Mouse (Mus musculus): ENCODE results near the gene Henmt1. TPM values are rescaled to one million over a fixed set of nuclear protein-coding genes. Genes with fewer than 3 reads are reported as not detected.

Gene Henmt1
- total RNA-seq, 2 experiments from 2014 or later = 2.1 to 2.3 TPM

- no peak overlapping the region for H3K27ac ChIP-seq
- intact Hi-C loops (cut with DNase I) = no loop called here
- DNase-seq (ENCODE audit: extremely low spot score in 1 of 2, low spot score in 2 of 2) = no peak
- no peak for TF ChIP-seq CTCF (IDR thresholded peaks at IDR 0.05)
- no peak overlapping the region for H3K4me3 ChIP-seq
Observed at GRCm38 (mm10) chr3:108940996-108941395, 1.3 kb downstream of the Henmt1 start.

DNA sequence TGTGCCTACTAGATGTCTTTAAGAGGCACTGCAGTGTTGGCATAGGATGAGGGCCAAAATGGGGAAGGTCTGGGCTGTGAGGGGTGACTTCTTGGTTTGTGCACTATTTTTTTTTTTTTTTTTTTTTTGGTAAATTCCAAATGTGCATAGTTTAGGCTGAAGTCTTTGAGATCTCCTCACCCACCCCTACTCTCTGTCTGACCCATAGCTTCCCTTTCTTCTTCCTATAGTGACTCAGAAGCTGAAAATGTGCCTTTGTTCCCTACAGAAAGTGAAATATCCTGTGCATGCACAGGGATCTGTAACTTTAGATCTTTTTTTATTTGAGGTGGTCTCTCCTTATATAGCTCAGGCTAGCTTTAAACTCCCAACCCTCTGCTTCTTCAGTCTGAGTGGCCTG is 18.3 kb downstream of the Henmt1 start:
- H3K4me3 ChIP-seq = no peak overlapping the region
- no peak for DNase-seq (ENCODE audit: extremely low spot score in 1 of 2, low spot score in 2 of 2)
- no peak for TF ChIP-seq CTCF (IDR thresholded peaks at IDR 0.05)
- intact Hi-C loops (cut with DNase I) = no loop called here
- no peak overlapping the region for H3K27ac ChIP-seq

DNA sequence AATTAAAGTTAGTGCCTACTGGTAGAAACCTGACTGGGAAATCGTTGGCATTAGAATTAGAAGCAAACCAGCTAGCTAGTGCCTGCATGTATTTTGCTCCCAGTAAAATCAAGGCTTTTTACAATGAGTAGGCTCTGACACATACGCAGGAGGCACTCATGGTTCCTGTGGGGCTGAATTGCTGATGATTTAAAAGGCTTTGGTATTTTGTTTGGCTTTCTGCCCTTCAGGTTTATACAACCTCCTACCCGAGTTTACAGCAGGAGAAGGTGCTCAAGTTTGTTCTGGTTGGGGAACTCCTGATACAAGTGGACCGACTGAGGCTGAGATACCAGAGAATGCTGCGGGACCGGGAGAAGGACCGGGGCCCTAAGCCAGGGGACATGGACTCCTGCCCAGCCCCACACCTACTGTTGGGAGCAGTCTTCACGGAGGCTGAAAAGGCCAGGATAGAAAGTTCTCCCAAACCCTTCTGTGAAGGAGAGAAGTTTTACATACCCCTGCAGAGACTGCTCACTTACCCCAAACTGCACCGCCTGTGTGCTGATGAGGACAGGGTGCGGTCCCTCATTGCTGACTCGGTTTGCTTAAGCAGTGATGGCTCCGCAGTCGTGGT is 20.1 kb downstream of the Henmt1 start:
- intact Hi-C loops (cut with DNase I) = loop anchor here (5.0 kb wide), 1 partner anchor 47 kb away; the partner anchor contains the start of gene Prpf38b
- DNase-seq (ENCODE audit: extremely low spot score in 1 of 2, low spot score in 2 of 2) = no peak

GRCm38 (mm10) chr3:108961226-108961625 is 21.6 kb downstream of the Henmt1 start:
- H3K4me3 ChIP-seq = no peak overlapping the region
- TF ChIP-seq CTCF (IDR thresholded peaks at IDR 0.05) = no peak
- no peak overlapping the region for H3K27ac ChIP-seq
- intact Hi-C loops (cut with DNase I) = loop anchor here (5.0 kb wide), 1 partner anchor 49 kb away; the partner anchor contains the start of gene Prpf38b
- no peak for DNase-seq (ENCODE audit: extremely low spot score in 1 of 2, low spot score in 2 of 2)

More for the DNA sequence above, 20.1 kb downstream of the Henmt1 start:
- no peak for TF ChIP-seq CTCF (IDR thresholded peaks at IDR 0.05)
- H3K27ac ChIP-seq = no peak overlapping the region
- H3K4me3 ChIP-seq = no peak overlapping the region

DNA sequence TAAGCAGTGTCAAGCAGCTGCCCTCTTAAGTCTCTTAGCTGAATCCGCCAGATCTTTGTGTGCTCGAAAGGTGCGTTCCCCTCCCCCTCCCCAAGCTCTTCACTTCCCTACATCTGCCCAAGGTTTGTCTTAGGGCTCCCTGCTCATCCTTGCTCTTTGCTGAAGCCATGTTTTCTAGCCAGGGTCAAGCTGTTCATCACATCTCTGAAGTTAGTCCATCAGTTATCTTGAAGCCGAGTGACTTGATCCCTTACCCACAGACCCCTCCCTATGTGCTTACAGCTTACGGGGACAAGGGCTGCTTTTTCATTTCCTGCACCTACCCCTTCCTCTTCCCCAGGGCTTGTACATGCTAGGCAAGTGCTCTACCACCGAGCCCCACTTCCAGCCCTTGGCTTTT is 22.0 kb downstream of the Henmt1 start:
- Histone ChIP-seq H3K4me3 (no peak overlapping the region), H3K27ac (no peak overlapping the region)
- TF ChIP-seq CTCF (IDR thresholded peaks at IDR 0.05) = no peak
- intact Hi-C loops (cut with DNase I) = loop anchor here (5.0 kb wide), 1 partner anchor 49 kb away; the partner anchor contains the start of gene Prpf38b
- DNase-seq (ENCODE audit: extremely low spot score in 1 of 2, low spot score in 2 of 2) = no peak

DNA sequence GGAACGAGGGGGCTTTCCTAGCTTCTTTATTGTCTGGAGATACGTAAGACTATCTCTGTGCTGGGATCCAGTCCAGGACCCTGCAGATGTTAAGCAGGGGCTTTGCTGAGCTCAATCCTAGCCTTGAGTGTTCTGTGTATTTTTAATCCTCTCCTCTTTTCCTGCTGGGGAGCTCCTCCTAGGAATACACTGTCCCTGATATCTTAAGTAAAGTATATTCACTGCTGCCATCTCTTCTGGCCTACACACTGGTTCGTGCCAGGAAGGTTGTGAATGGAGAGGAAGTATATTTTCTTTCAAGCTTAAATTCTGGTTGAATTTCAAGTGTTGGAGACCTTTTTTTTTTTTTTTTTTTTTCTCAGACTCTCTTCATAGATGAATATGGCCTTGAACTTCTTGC is 23.6 kb downstream of the Henmt1 start:
- no peak for TF ChIP-seq CTCF (IDR thresholded peaks at IDR 0.05)
- Histone ChIP-seq H3K27ac (no peak overlapping the region), H3K4me3 (no peak overlapping the region)
- no peak for DNase-seq (ENCODE audit: extremely low spot score in 1 of 2, low spot score in 2 of 2)
- intact Hi-C loops (cut with DNase I) = loop anchor here (5.0 kb wide), 1 partner anchor 51 kb away; the partner anchor contains the start of gene Prpf38b

GRCm38 (mm10) chr3:108963776-108964175 is 24.1 kb downstream of the Henmt1 start:
- no peak for DNase-seq (ENCODE audit: extremely low spot score in 1 of 2, low spot score in 2 of 2)
- H3K27ac ChIP-seq = no peak overlapping the region
- no peak for TF ChIP-seq CTCF (IDR thresholded peaks at IDR 0.05)
- intact Hi-C loops (cut with DNase I) = loop anchor here (5.0 kb wide), 1 partner anchor 51 kb away; the partner anchor contains the start of gene Prpf38b
- no peak overlapping the region for H3K4me3 ChIP-seq

GRCm38 (mm10) chr3:108964361-108965044 is 24.8 kb downstream of the Henmt1 start:
- DNase-seq (ENCODE audit: extremely low spot score in 1 of 2, low spot score in 2 of 2) = no peak
- H3K4me3 ChIP-seq = no peak overlapping the region
- peak; percentile 28 for TF ChIP-seq CTCF (IDR thresholded peaks at IDR 0.05)
- intact Hi-C loops (cut with DNase I) = loop anchor here (5.0 kb wide), 1 partner anchor 52 kb away; the partner anchor contains the start of gene Prpf38b
- no peak overlapping the region for H3K27ac ChIP-seq

DNA sequence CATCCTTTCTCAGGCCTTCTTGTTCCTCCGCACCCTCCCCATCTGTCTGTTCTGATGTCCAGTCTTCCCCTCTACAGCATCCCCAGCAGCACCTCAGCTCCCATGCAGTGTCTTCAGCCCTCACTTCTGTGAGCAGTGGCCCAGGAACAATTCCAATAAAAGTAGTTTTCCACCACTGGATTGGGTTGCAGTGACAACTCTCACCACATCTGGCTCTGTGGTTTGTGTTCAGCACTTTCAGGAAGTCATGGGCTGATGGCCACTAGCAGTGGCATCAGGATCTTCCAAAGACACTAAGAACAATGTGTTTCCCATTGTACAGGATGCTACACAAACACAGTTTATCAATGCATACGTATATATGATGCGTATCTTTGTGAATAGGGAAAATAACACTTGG is 26.4 kb downstream of the Henmt1 start:
- no peak for TF ChIP-seq CTCF (IDR thresholded peaks at IDR 0.05)
- no peak for DNase-seq (ENCODE audit: extremely low spot score in 1 of 2, low spot score in 2 of 2)
- H3K4me3 ChIP-seq = no peak overlapping the region
- intact Hi-C loops (cut with DNase I) = no loop called here
- H3K27ac ChIP-seq = no peak overlapping the region

- no peak overlapping the region for H3K27ac ChIP-seq
- intact Hi-C loops (cut with DNase I) = no loop called here
- no peak for DNase-seq (ENCODE audit: extremely low spot score in 1 of 2, low spot score in 2 of 2)
- no peak for TF ChIP-seq CTCF (IDR thresholded peaks at IDR 0.05)
- no peak overlapping the region for H3K4me3 ChIP-seq
Observed at GRCm38 (mm10) chr3:108973980-108974660, 34.4 kb downstream of the Henmt1 start.

- no peak overlapping the region for H3K4me3 ChIP-seq
- no peak overlapping the region for H3K27ac ChIP-seq
- peak in 1 of 2 experiments; percentile 19 for DNase-seq (ENCODE audit: extremely low spot score in 1 of 2, low spot score in 2 of 2)
- intact Hi-C loops (cut with DNase I) = loop anchor here (5.0 kb wide), 1 partner anchor 87 kb away; no protein-coding TSS in a partner anchor
- no peak for TF ChIP-seq CTCF (IDR thresholded peaks at IDR 0.05)
Observed at GRCm38 (mm10) chr3:108974920-108975485, 35.3 kb downstream of the Henmt1 start.

Measured in left cerebral cortex, adult 2 months (tissue).